Mouse (Mus musculus) heart, embryonic 11.5 days (tissue): ENCODE measurements around the gene Opn1sw. TPM values are rescaled to one million over a fixed set of nuclear protein-coding genes. Genes with fewer than 3 reads are reported as not detected.
"Not testable (repeated sequence)": the region's sequence is repeated elsewhere in the genome, so short reads cannot be mapped to it uniquely, and the experiment has no call there.

ENCODE experiments used
- ATAC-seq: fragments of 200-750 bp; cut with Nextera tagmentation; replicated peaks from 2 replicates; pipeline ENCODE4 v1.8.0; 2017; ENCODE audit warnings: moderate library complexity; ENCODE audit not compliant: insufficient number of reproducible peaks, low FRiP score, low TSS enrichment
- H3K27ac ChIP-seq: fragments of 300-500 bp; sonication (generic); 2 replicates; pipeline ENCODE4 v1.5.1; 2014; ENCODE audit warnings: mild to moderate bottlenecking, low read depth, low read length
- H3K27me3 ChIP-seq: fragments of 300-500 bp; sonication (generic); 2 replicates; pipeline ENCODE4 v1.6.1; 2014; ENCODE audit warnings: mild to moderate bottlenecking, low read length, mixed read lengths; ENCODE audit not compliant: control insufficient read depth, insufficient read depth
- H3K36me3 ChIP-seq: fragments of 300-500 bp; sonication (generic); 2 replicates; pipeline ENCODE4 v1.6.1; 2014; ENCODE audit warnings: mild to moderate bottlenecking, low read length, moderate library complexity, mixed read lengths; ENCODE audit not compliant: control insufficient read depth, insufficient read depth
- H3K4me1 ChIP-seq: fragments of 300-500 bp; sonication (generic); 2 replicates; pipeline ENCODE4 v1.6.1; 2014; ENCODE audit warnings: low read length; ENCODE audit not compliant: control insufficient read depth, insufficient read depth
- H3K4me2 ChIP-seq: fragments of 300-500 bp; sonication (generic); 2 replicates; pipeline ENCODE4 v1.6.1; 2014; ENCODE audit warnings: mild to moderate bottlenecking, moderate library complexity
- H3K4me3 ChIP-seq: fragments of 300-500 bp; sonication (generic); 2 replicates; pipeline ENCODE4 v1.5.1; 2014; ENCODE audit warnings: low read depth, low read length
- H3K9ac ChIP-seq: fragments of 300-500 bp; sonication (generic); 2 replicates; pipeline ENCODE4 v1.6.1; 2014; ENCODE audit warnings: mild to moderate bottlenecking, low read depth, low read length, moderate library complexity
- H3K9me3 ChIP-seq: fragments of 300-500 bp; sonication (generic); replicated peaks from 2 replicates; pipeline ENCODE4 v1.6.1; 2016; ENCODE audit warnings: low read length; ENCODE audit not compliant: control insufficient read depth
- WGBS: fragments of 180-500 bp; shearing (Covaris S2); extraction: QIAGEN DNeasy Blood & Tissue Kit; methylation state at CpG from one replicate; pipeline ENCODE4 v1.1.7; 2014; ENCODE audit not compliant: insufficient replicate concordance; 5-methylcytosine and 5-hydroxymethylcytosine counted together
- polyA plus RNA-seq: library from polyadenylated mRNA; unstranded; fragments of >200 nt; fragmentation: Nextera tagmentation; extraction: Ambion mirVana; gene quantifications from 2 replicates; pipeline ENCODE4 v1.2.1, GENCODE M21; 2014

The Opn1sw gene
- polyA plus RNA-seq, 1 experiment from 2014 or later, result 0.27 TPM

DNA sequence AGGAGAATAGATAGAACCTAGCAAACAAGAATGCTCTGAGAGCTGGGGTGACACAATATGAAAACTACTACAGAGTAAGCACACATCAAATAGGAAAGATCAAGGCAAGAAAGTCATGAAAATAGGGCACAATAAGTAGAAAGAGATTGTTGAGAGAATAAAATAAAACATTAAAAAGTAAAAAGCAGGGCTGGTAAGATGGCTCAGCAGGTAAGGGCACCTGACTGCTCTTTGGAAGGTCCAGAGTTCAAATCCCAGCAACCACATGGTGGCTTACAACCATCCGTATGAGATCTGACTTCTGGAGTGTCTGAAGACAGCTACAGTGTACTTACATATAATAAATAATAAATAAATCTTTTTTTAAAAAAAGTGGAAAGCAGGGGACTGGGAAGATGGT, 2.2 kb upstream of the Opn1sw start:
- H3K4me3 ChIP-seq, H3K9me3 ChIP-seq, H3K27ac ChIP-seq, H3K9ac ChIP-seq, H3K36me3 ChIP-seq, H3K27me3 ChIP-seq, ATAC-seq, H3K4me2 ChIP-seq: not testable (repeated sequence)
- WGBS, result 83% methylated on average over 1 of the region's 1 CpGs
- H3K4me1 ChIP-seq, result peaks cover 22% of the 10 kb centered on the region

DNA sequence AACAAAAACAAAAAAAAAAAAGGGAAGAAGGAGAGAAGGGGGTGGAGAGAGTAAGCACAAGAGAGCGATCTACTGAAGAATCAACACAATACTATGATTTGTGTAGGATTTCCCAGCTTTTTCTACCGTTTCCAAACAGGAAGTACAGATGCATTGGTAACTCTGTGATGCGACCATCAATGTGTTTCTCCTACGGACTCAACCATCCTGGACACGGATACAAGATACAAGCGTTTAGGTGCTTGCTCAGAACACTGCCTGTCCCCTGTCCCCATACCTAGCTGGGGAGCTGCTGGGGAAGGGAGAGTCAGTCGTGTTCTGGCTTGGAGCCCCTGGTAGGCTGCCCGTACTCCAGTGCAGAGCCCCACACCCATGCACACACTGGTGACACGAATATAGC, 1.2 kb upstream of the Opn1sw start:
- H3K27me3 ChIP-seq, result 0 out of 2 replicates have a peak, but pooled peaks cover 1% of the 10 kb centered on the region
- no peaks in the 10 kb centered on the region for H3K36me3 ChIP-seq
- no peak for ATAC-seq

DNA sequence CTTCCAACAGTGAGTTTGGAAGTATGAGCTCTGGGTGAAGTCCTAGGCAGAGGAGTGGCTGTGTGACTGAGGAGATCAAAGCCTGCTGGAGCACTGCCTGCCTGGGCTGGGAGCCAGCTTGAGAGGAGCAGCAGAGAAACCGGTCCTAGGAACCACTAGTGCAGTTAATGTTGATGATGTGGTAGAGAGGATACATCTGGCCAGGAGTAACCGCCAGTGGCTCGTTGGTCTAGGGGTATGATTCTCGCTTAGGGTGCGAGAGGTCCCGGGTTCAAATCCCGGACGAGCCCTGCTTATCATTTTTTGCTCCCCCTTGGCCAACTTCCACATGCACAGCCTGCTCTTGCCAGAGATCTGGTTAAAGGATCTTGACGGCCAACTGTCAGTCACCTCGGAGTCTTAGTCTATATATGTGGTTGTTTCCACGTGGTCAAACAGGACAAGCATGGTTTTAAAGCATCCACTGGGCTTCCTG, 375 bp upstream of the Opn1sw start:
- Histone ChIP-seq H3K9ac (0 out of 2 replicates have a peak overlapping the region, but pooled peaks have one; percentile 52), H3K27ac (no peak overlapping the region), H3K4me1 (peaks cover 18% of the 10 kb centered on the region), H3K27me3 (no peaks in the 10 kb centered on the region), H3K9me3 (no peaks in the 10 kb centered on the region), H3K36me3 (no peaks in the 10 kb centered on the region), H3K4me2 (peak overlapping the region; percentile 64), H3K4me3 (peak overlapping the region; percentile 45)
- ATAC-seq, result peak; percentile 72
- 12% methylated on average over 11 of the region's 11 CpGs for WGBS

More for the DNA sequence above, 1.2 kb upstream of the Opn1sw start:
- no peak overlapping the region for H3K4me3 ChIP-seq
- H3K27ac ChIP-seq, result no peak overlapping the region
- H3K9ac ChIP-seq, result no peak overlapping the region
- no peaks in the 10 kb centered on the region for H3K9me3 ChIP-seq
- no peak overlapping the region for H3K4me2 ChIP-seq
- peaks cover 18% of the 10 kb centered on the region for H3K4me1 ChIP-seq
- WGBS, result 50% methylated on average over 9 of the region's 9 CpGs

DNA sequence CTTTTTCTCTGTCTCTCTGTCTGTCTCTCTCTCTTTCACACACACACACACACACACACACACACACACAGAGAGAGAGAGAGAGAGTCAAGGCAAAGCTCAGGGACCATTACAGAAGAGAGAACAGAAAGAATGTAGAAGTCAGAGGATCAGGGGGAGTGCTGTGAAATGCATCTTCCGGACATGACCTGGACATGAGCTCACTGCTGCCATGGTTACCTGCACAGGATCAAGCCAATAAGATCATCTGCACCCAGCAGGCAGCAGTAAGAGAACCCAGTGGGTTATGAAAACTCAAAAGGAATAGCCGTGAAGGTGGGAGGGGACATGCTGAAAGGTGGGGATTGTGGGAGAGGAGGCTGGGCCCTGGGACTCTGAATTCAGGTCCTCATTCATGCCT, 5.8 kb downstream of the Opn1sw start:
- 71% methylated on average over 2 of the region's 2 CpGs for WGBS
- Histone ChIP-seq H3K27me3 (no peaks in the 10 kb centered on the region), H3K4me3 (no peak overlapping the region), H3K9me3 (no peaks in the 10 kb centered on the region), H3K4me2 (no peak overlapping the region), H3K36me3 (no peaks in the 10 kb centered on the region; the same call in 1 of the 2 replicates), H3K27ac (no peak overlapping the region), H3K4me1 (peaks cover 10% of the 10 kb centered on the region), H3K9ac (no peak overlapping the region)
- ATAC-seq, result no peak

DNA sequence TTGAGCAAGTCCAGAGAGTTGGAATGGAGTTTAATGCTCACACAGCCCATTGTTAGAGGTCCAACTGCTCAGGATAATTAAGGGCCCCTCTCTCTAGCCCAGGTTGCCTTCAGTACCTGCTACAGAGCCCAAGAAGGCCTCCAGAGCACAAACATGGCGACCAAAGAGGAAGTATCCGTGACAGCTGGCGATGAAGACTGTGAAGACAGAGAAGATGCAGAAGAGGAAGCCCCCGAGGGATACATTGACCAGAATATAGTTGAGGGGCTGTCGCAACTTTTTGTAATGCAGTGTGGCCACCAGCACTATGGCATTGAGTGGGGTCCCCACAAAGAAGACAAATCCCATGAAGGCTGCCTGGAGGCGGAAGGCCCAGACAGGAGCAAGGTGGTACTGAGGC, 8.3 kb downstream of the Opn1sw start:
- WGBS, result 86% methylated on average over 6 of the region's 6 CpGs

DNA sequence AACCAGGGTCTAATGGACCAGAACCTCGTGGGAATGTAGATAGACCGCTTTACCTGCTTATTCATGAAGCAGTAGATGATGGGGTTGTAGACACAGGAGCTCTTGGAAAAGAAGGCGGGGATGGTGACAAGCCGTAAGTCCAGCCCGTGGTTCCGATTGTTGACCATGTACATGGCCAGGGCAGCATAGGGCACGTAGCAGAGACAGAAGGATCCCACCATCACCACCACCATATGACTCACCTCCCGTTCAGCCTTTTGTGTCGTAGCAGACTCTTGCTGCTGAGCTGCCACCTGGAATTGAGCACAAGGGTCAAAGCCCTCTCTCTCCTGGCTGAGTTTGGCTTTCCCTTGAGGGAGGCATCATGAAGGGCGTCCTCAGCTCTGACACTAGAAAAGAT, 9.6 kb downstream of the Opn1sw start:
- Histone ChIP-seq H3K36me3 (peaks cover 20% of the 10 kb centered on the region), H3K27me3 (no peaks in the 10 kb centered on the region), H3K27ac (no peak overlapping the region), H3K9me3 (no peaks in the 10 kb centered on the region), H3K4me2 (no peak overlapping the region), H3K4me1 (no peaks in the 10 kb centered on the region), H3K9ac (no peak overlapping the region), H3K4me3 (no peak overlapping the region)
- ATAC-seq, result no peak; the same call in 1 of the 2 replicates
- 94% methylated on average over 10 of the region's 10 CpGs for WGBS

More for the DNA sequence above, 8.3 kb downstream of the Opn1sw start:
- ATAC-seq, result no peak
- Histone ChIP-seq H3K4me3 (no peak overlapping the region), H3K27me3 (no peaks in the 10 kb centered on the region), H3K27ac (no peak overlapping the region), H3K9ac (no peak overlapping the region), H3K4me1 (peaks cover 2% of the 10 kb centered on the region; the same call in 1 of the 2 replicates), H3K36me3 (peaks cover 10% of the 10 kb centered on the region; the same call in 1 of the 2 replicates), H3K9me3 (no peaks in the 10 kb centered on the region), H3K4me2 (no peak overlapping the region)

DNA sequence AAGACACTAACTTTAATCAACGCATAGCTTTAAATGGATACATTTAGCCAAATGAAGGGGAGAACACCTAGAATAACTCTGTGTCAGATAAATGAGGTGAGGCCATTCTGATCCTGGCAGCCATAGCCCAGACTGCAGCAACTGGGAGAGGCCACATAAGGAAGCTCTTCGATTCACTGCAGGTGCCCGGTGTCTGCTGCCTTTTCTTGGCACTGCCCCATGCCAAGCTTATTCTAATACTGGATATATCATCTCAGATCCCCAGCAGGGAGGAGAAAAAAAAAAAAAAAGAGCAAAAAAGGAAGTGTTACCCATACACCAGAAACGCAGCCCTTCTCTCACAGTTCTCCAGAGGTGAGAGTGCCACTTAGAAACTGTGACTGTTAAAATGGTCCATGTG, 10.9 kb downstream of the Opn1sw start:
- Histone ChIP-seq H3K4me3 (no peak overlapping the region), H3K36me3 (peaks cover 29% of the 10 kb centered on the region), H3K4me2 (no peak overlapping the region), H3K9ac (no peak overlapping the region), H3K9me3 (no peaks in the 10 kb centered on the region), H3K4me1 (no peaks in the 10 kb centered on the region), H3K27me3 (no peaks in the 10 kb centered on the region), H3K27ac (no peak overlapping the region)
- ATAC-seq, result no peak
- WGBS, result 84% methylated on average over 4 of the region's 4 CpGs

DNA sequence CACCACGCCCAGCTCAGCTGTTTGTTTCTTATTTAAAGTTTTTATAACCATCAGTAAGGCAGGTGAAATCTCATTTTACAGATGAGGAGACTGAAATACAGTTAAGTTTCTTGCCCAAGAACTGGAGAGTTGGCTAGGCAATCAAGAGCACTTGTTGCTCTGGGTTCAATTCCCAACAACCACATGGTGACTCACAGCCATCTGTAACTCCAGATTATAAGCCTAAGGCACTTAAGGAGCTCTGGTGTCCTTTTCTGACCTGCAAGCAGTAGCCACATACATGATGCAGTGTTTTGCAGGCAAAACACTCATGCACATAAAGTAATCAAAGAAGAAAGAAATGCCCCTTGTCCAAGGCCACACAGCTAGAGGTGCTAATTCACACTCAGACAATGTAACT, 23.0 kb downstream of the Opn1sw start:
- 93% methylated on average over 1 of the region's 1 CpGs for WGBS
- Histone ChIP-seq H3K4me1 (no peaks in the 10 kb centered on the region), H3K36me3 (peaks cover 16% of the 10 kb centered on the region), H3K9me3 (no peaks in the 10 kb centered on the region), H3K9ac (no peak overlapping the region), H3K4me3 (no peak overlapping the region), H3K4me2 (no peak overlapping the region), H3K27ac (no peak overlapping the region), H3K27me3 (no peaks in the 10 kb centered on the region)
- ATAC-seq, result no peak

DNA sequence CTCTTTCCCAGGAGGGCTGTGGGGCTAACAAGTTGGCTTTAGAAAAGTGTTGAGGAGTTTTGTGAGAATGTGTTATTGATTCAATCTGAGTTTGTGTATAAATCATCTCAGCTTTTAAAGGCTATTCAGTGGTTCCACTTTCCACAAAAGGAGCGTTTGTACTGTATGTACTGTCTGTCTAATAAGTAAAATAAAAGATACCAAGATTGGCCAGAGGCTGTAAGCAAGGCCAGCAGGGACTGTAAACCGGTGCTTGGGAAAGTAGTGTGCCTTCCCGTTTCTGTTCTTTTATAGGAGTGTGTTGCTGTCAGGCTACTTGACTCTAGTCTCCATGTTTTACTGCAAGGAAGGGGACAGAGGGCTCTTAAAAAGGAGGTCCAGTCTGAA, 25.1 kb downstream of the Opn1sw start:
- Histone ChIP-seq H3K9ac (no peak overlapping the region), H3K9me3 (no peaks in the 10 kb centered on the region), H3K4me3 (no peak overlapping the region), H3K36me3 (peaks cover 16% of the 10 kb centered on the region), H3K27ac (no peak overlapping the region), H3K4me1 (no peaks in the 10 kb centered on the region), H3K27me3 (no peaks in the 10 kb centered on the region), H3K4me2 (no peak overlapping the region)
- no peak for ATAC-seq
- WGBS, result 86% methylated on average over 3 of the region's 3 CpGs
